Mouse (Mus musculus): ENCODE data around the gene Smo.

Gene Smo

GRCm38 (mm10) chr6:29735336-29735688, at the start of gene Smo:
Gene Smo, plus strand, starts transcription at chr6:29735503.
- peak; percentile 91 for DNase-seq (ENCODE audit: low spot score)

GRCm38 (mm10) chr6:29685952-29686351, 49.4 kb upstream of the Smo start:
- DNase-seq (ENCODE audit: low spot score) = no peak

DNA sequence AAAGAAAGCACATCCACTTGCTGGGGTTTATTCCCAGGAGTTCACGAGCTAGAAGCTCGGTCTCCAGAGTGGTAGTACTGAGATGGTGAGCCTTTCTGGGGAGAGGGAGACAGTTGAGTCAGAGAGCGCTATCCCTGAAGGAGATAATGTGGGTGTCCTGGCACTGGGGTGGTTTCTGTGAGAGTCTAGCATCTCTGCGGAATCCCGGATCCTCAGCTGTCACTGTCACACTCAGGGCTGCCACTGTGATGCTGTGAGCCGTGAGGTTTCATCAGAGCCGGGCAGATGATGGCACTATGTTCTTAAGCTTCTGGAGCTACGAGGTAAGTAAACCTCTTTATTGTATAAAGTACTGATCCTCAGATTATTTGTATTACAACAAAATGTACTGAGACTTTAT, 45.8 kb upstream of the Smo start:
- no peak for DNase-seq (ENCODE audit: low spot score)

DNA sequence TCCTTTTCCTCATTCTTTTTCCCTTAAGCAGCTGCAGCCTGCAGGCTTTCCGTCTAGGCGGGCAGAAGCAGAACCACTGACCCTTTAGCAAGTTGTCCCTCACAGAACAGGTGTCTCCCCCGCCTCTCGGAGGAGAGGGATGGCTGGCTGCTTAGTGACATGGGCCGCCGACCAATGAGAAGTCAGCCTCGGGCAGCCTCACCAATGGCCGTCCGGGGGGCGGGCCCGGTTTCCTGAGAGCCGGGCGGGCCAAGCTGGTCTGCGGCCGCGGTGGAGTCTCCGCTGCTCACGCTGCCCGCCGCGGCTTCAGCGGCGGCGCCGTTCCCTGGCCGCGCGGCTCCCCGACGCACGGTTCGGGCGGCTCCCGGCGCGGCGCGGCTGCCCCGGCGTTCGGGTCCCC, 41.4 kb upstream of the Smo start, which contains the start of gene Tspan33:
TSS of gene Tspan33 (plus strand) at position 270 of the 400 bp plus-strand sequence.
- DNase-seq (ENCODE audit: low spot score) = peak; percentile 92

DNA sequence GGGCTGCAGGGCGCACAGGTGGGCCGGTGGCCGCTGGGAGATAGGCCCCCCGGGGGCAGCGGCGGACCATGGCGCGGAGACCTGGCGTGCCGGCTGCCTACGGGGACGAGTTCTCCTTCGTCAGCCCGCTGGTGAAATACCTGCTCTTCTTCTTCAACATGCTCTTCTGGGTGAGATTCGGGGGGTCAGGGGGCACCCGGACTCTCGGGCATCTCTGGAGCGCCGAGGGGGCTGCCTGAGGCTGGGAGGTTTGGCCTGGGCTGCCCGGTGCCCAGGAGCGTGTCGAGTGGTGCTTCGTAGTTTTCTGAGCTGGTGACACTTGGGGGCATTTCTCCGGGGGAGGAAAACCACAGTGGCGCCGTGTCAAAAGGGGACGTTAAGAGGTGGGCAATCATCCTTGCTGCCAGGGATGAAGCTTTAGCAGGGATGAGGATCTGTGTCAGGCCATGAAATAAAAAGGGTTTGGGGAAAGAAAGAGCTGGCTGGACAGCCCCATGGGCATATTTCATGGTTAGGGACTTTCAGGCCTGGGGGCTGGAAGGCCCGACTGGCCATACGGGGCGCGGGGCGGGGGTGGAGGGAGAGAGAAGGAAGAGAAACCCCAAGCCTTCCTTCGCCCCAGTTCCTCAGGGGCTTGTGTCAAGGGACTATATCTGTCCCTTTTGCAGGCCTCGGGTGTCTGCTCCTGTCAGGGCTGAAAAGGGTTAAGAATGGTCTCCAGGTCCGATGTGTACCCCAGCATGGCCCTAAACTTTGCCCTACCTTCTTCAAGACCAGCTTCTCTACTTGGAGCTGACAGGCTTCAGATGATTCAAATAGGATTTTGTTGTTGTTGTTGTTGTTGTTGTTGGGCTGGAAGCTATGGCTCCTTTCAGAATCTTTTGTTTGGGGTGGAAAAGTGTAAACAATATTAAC, 40.7 kb upstream of the Smo start:
- DNase-seq (ENCODE audit: low spot score) = no peak

DNA sequence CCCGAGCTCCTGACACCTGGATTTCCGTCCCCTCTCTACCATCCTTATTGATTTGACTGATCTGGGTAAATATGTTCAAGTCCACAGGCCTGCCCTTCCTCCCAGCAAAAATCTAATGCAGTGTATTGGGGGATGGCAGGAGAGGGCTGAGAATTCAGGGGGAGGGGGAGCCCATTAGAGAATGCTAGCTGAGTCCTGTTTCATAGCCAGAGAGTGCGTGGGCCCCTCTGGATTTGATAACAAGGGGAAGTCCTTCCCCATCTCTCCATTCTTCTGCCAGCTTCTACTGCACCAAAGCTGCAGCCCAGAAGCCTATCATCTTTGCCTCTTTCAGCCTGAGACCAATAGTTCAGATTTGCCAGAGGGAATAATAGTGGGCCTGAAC, 40.0 kb upstream of the Smo start:
- no peak for DNase-seq (ENCODE audit: low spot score)

DNA sequence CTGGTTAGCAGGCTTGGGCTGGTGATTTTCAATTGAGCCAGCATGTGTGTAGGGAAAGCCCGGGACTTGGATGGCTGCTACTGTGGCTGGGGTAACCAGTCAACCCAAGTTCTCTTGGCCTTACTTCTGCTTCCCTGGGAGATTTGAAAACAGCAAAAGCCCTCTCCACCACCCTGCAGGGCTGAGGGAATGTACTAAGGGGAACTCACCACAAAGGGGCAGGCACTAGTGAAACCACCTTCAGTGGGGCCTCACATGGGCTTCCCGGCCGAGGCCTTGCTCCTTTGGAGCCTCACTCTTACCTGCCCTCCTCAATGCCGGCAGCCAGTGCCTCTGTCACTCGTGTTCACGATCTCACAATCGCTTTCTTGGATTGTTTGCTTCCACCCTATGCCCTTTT, 39.3 kb upstream of the Smo start:
- no peak for DNase-seq (ENCODE audit: low spot score)

DNA sequence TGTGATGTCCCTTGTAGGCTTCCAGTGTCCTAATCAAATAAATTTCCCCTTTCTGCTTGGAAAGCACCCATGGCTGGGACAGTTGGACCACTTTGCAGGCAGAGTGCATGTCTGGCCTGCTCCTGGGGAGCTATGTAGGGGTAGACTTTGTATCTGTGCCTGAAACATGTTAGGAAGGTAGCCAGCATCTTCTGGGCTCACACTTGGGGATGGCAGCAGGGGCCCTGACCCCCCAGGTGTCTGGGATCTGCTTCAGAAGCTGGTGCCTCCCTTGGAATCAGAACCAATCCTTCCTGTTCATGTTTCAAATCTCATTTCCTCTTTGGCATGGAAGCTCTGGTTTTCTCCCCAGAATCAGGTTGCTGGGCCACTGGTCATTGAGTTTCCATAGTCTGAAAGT, 38.2 kb upstream of the Smo start:
- no peak for DNase-seq (ENCODE audit: low spot score)

DNA sequence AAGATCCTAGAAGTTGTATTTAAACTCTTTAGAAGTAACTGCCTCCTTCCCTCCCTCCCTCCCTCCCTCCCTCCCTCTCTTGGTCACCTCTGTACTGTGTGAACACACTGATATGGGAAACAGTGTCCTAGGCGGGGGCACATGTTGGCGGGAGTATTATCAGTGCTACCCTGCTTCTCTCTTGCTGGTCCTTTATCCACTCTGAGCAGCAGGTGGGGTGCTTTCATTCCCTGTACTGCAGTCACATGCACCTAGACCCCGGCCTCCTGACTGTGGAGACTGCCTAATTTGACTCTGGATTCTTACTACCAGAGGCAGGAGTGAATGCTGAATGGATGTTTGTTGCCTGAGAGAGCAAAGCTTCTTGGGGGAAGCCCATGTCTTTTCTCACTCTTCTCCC, 37.8 kb upstream of the Smo start:
- DNase-seq (ENCODE audit: low spot score) = peak; percentile 36

GRCm38 (mm10) chr6:29699085-29699745, 36.1 kb upstream of the Smo start:
- DNase-seq (ENCODE audit: low spot score) = no peak

GRCm38 (mm10) chr6:29701051-29701450, 34.3 kb upstream of the Smo start:
- peak; percentile 34 for DNase-seq (ENCODE audit: low spot score)

DNA sequence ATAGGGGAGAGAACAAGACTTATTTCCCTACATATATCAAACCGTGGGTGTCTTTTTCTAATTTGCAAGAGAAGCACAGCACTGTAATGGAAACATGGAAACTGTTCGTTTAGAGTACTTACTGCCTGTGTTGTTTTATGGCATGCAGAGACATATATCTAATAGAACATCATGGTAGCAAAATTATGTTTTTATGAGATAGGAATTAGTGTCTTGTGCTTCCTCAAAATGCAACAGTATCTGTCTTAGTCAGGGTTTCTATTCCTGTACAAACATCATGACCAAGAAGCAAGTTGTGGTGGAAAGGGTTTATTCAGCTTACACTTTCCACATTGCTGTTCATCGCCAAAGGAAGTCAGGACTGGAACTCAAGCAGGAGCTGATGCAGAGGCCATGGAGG, 33.2 kb upstream of the Smo start:
- DNase-seq (ENCODE audit: low spot score) = no peak

- DNase-seq (ENCODE audit: low spot score) = no peak
Measured at GRCm38 (mm10) chr6:29704143-29704542, 31.2 kb upstream of the Smo start.

- DNase-seq (ENCODE audit: low spot score) = no peak
Measured at GRCm38 (mm10) chr6:29707902-29708301, 27.4 kb upstream of the Smo start.

DNA sequence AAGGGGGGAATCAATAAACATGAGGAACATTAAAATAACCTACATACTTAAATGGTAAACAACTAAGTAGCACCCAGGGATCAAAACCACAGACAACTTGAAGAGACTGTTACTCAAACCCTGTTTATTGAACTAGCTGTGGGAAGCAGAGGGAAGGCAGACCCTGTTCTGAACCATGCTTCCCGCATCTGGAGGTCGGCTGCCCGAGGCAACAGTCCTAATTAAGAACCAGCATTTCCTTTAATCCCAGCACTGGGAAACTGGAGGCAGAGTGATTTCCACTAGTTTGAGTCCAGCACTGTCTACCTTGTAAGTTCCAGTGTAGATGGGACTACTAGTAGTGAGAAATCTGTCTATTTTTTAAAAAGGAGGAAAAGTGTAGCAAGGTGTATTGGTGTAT, 24.0 kb upstream of the Smo start:
- no peak for DNase-seq (ENCODE audit: low spot score)

DNA sequence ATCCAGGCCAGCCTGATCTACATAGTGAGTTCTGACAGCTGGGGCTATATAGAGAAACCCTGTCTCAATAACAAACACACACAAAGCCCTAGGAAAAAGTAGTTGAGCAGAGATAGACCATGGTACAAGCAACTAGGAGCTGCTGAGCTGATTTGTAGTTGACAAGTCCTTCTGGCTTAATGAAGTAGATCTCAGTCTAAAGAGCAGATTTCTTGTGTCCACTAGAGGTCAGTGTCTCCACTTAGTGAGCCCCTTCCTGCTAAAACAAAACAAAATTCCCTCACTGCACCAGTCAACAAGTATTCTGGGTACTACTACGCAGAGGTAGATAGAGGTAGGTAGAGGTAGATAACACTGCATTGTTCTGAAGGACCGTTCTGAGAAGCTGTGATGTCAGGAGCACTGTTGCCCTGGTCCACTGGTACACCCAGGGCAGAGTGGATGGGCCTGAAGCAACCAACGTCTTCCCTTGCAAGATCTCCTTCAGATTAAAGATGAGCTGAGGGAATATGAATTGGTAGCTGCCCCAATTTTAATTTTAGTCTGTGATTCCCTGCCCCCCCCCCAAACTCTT, 23.2 kb upstream of the Smo start:
- DNase-seq (ENCODE audit: low spot score) = peak; percentile 29

- no peak for DNase-seq (ENCODE audit: low spot score)
Measured at GRCm38 (mm10) chr6:29716624-29717365, 18.5 kb upstream of the Smo start.

- no peak for DNase-seq (ENCODE audit: low spot score)
Measured at GRCm38 (mm10) chr6:29717541-29717940, 17.8 kb upstream of the Smo start.

DNA sequence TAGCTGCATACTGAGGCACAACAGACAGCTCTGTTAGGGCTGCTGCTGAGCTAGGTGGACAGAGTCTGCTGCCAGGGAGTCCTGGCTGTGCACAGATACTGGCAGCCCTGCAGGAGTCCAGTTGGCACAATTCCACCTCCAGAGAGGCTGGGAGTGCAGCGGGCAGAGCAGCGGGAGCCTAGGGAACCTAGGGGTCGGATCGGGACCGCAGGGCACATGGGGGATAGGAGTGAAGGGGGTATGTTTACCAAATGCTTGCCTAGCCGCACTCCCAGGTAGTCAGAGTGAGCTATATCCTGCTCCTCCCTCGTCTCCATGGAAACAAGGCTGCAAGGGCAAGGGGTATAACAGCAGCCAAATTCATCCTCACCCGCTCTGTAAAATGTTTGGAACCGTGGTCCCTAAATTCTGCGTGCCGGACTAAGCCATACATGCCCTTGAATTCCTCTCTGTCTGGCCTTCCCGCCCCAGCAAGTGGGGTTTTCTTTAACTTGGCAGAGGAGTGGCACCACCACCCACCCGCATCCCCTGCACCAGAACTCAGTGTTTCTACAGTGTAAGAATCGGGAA, 17.3 kb upstream of the Smo start:
- no peak for DNase-seq (ENCODE audit: low spot score)

GRCm38 (mm10) chr6:29718894-29719329, 16.4 kb upstream of the Smo start:
- DNase-seq (ENCODE audit: low spot score) = peak; percentile 44

DNA sequence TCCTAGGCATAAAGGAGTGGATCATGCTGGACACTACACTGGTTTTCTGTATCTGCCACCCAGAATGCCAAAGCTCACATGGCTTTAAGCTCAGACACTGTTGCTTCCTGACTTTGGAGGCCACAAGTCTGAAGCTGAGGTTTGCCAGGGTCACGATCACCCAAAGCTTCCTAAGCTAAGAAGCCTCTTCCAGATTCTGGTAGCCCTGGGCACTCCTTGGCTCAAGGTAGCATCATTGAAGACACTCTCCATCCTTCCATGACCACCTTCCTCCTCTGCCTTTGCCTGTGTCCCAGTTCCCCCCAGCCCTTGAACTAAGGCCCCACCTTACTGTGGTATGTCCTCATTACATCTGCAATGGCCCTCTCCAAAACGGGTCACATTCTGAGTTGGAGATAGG, 13.4 kb upstream of the Smo start:
- no peak for DNase-seq (ENCODE audit: low spot score)

DNA sequence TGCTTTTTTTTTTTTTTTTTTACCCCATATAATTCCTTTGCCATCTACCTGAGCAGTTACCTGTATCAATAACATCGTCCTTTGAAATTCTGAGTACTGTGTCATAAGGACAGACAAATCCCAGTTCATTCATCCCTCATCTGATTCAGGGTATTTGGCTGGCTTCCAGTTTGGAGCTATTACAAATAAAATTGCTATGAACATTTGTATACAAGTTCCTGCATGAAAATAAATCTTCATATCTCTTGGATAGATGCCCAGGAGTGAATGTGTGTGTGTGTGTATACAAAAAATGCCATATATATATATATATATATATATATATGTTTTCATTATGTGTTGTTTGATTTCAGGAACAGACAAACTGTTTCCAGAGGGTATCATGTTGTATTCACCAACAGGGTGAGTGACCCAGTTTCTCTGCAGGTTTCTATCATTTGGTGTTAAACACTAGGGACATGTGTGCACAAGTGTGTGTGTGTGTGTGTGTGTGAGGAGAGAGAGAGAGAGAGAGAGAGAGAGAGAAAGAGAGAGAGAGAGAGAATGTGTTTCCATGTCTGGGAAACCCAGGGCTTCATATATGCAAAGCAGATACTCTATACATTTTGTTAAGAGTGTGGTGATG, 8.6 kb upstream of the Smo start:
- DNase-seq (ENCODE audit: low spot score) = no peak

Data from yolk sac, embryonic 10.5 days (tissue).